Mouse (Mus musculus) mouse trophoblast stem cell (cell line): ENCODE data around the gene Plekha7.

Experiments used
- in situ Hi-C, 2 experiments: fragments of 300-500 bp; cut with MseI, MboI; formaldehyde crosslinking; loops; 2 replicates in 1 of 2; 3 replicates in 1 of 2; pipeline ENCODE4 v1.15.1; 2025

The Plekha7 gene

GRCm38 (mm10) chr7:116307871-116308631, at the start of gene Plekha7:
Gene Plekha7 (minus strand): TSS chr7:116308376.
- in situ Hi-C loops, result no loop called here

- in situ Hi-C loops, result no loop called here
Measured at GRCm38 (mm10) chr7:116336226-116336625, 28.1 kb upstream of the Plekha7 start.

GRCm38 (mm10) chr7:116335133-116335532, 27.0 kb upstream of the Plekha7 start:
- in situ Hi-C loops, result no loop called here

- in situ Hi-C loops, result no loop called here
Measured at GRCm38 (mm10) chr7:116334669-116335038, 26.5 kb upstream of the Plekha7 start.

- in situ Hi-C loops, result no loop called here
Measured at GRCm38 (mm10) chr7:116333713-116334668, 25.8 kb upstream of the Plekha7 start, which contains the start of gene Rps13. Gene Rps13 (minus strand): TSS chr7:116334195.

- in situ Hi-C loops, result no loop called here
Measured at GRCm38 (mm10) chr7:116331246-116331645, 23.1 kb upstream of the Plekha7 start.

GRCm38 (mm10) chr7:116329858-116330257, 21.7 kb upstream of the Plekha7 start:
- in situ Hi-C loops, result loop anchor here in 1 of 2 experiments (10.0 kb wide), 2 partner anchors 175 to 205 kb away; no protein-coding TSS in a partner anchor

- in situ Hi-C loops, result loop anchor here in 1 of 2 experiments (10.0 kb wide), 2 partner anchors 174 to 204 kb away; no protein-coding TSS in a partner anchor
Measured at GRCm38 (mm10) chr7:116328777-116329176, 20.6 kb upstream of the Plekha7 start.

- in situ Hi-C loops, result loop anchor here in 1 of 2 experiments (10.0 kb wide), 2 partner anchors 173 to 203 kb away; no protein-coding TSS in a partner anchor
Measured at GRCm38 (mm10) chr7:116327901-116328300, 19.7 kb upstream of the Plekha7 start.

GRCm38 (mm10) chr7:116323331-116323964, 15.3 kb upstream of the Plekha7 start:
- in situ Hi-C loops, result loop anchor here (5.0 to 10.0 kb wide), 4 partner anchors 66 to 199 kb away; no protein-coding TSS in a partner anchor

GRCm38 (mm10) chr7:116309456-116309855, 1.3 kb upstream of the Plekha7 start:
- in situ Hi-C loops, result no loop called here

- in situ Hi-C loops, result no loop called here
Measured at GRCm38 (mm10) chr7:116308632-116308991, 436 bp upstream of the Plekha7 start.

GRCm38 (mm10) chr7:116307099-116307870, 891 bp downstream of the Plekha7 start:
- in situ Hi-C loops, result no loop called here

GRCm38 (mm10) chr7:116306601-116307000, 1.6 kb downstream of the Plekha7 start:
- in situ Hi-C loops, result no loop called here

- in situ Hi-C loops, result no loop called here
Measured at GRCm38 (mm10) chr7:116301661-116302311, 6.4 kb downstream of the Plekha7 start.

GRCm38 (mm10) chr7:116301144-116301543, 7.0 kb downstream of the Plekha7 start:
- in situ Hi-C loops, result no loop called here

- in situ Hi-C loops, result no loop called here
Measured at GRCm38 (mm10) chr7:116298851-116299250, 9.3 kb downstream of the Plekha7 start.

GRCm38 (mm10) chr7:116298389-116298788, 9.8 kb downstream of the Plekha7 start:
- in situ Hi-C loops, result no loop called here

GRCm38 (mm10) chr7:116294961-116295360, 13.2 kb downstream of the Plekha7 start:
- in situ Hi-C loops, result no loop called here

- in situ Hi-C loops, result no loop called here
Measured at GRCm38 (mm10) chr7:116292377-116292776, 15.8 kb downstream of the Plekha7 start.
